Mouse (Mus musculus): Measurements from ENCODE around the gene Dqx1. TPM values are rescaled to one million over a fixed set of nuclear protein-coding genes. Genes with fewer than 3 reads are reported as not detected.

Dqx1 gene
- 0.19 and 0.33 TPM in 2 replicates for polyA plus RNA-seq (2015; fragmentation: Nextera tagmentation; extraction: Ambion mirVana)

GRCm38 (mm10) chr6:83057790-83058189 lies at the start of gene Dqx1:
Dqx1 (plus strand) TSS chr6:83057844.

GRCm38 (mm10) chr6:83033249-83034185 lies 24.1 kb upstream of the Dqx1 start, which contains the start of the genes Dok1 and Loxl3:
Dok1 (minus strand) TSS chr6:83033471.
Loxl3 (plus strand) TSS chr6:83034173.

GRCm38 (mm10) chr6:83054074-83054851 lies 3.4 kb upstream of the Dqx1 start, which contains the start of gene Aup1:
Aup1 (plus strand) TSS chr6:83054521.

GRCm38 (mm10) chr6:83054871-83055431 lies 2.7 kb upstream of the Dqx1 start, which contains the start of gene Htra2:
Htra2 (minus strand) TSS chr6:83055273.

GRCm38 (mm10) chr6:83070247-83070310 lies 12.4 kb downstream of the Dqx1 start, which contains the start of gene Tlx2:
Tlx2 (minus strand) TSS chr6:83070293.

GRCm38 (mm10) chr6:83077630-83078323 lies 20.1 kb downstream of the Dqx1 start, which contains the start of gene Pcgf1:
Pcgf1 (plus strand) TSS chr6:83077869.

GRCm38 (mm10) chr6:83086121-83087035 lies 28.7 kb downstream of the Dqx1 start, which contains the start of gene Lbx2:
Lbx2 (plus strand) TSS chr6:83086367.

GRCm38 (mm10) chr6:83101316-83101687 lies 43.7 kb downstream of the Dqx1 start, which contains the start of the genes Ccdc142 and Gm42688:
Ccdc142 (plus strand) TSS chr6:83101601.
Gm42688 (plus strand) TSS chr6:83101617.

GRCm38 (mm10) chr6:83108762-83109668 lies 51.4 kb downstream of the Dqx1 start, which contains the start of gene Mrpl53:
Mrpl53 (plus strand) TSS chr6:83109040.

GRCm38 (mm10) chr6:83115011-83115671 lies 57.5 kb downstream of the Dqx1 start, which contains the start of gene Mogs:
Mogs (plus strand) TSS chr6:83115496.

MicroRNAs within 50 kb of the gene (microRNA counts, 519-probe panel; counts per million panel counts)
- 40.5 counts per million for microRNA mmu-miR-3470a+mmu-miR-3470b

Small RNA genes within 50 kb of the gene (microRNA-seq; reads per million reads assigned to microRNA genes)
- gene Mir3470a (not detected), gene Mir7040 (not detected)

Other genes starting within 250 kb of the Dqx1 start
- 21.0 and 21.4 TPM in 2 replicates for gene Sema4f, start 118.1 kb upstream of the Dqx1 start, polyA plus RNA-seq (2015; fragmentation: Nextera tagmentation; extraction: Ambion mirVana)
- gene M1ap, start 110.9 kb upstream of the Dqx1 start, polyA plus RNA-seq (2015; fragmentation: Nextera tagmentation; extraction: Ambion mirVana): 0.10 TPM in 1 of 2 replicates, not detected in the other
- 3.8 and 4.3 TPM in 2 replicates for gene Dok1, start 24.4 kb upstream of the Dqx1 start, polyA plus RNA-seq (2015; fragmentation: Nextera tagmentation; extraction: Ambion mirVana)
- 4.6 and 7.2 TPM in 2 replicates for gene Loxl3, start 23.7 kb upstream of the Dqx1 start, polyA plus RNA-seq (2015; fragmentation: Nextera tagmentation; extraction: Ambion mirVana)
- gene Aup1, start 3.3 kb upstream of the Dqx1 start, polyA plus RNA-seq (2015; fragmentation: Nextera tagmentation; extraction: Ambion mirVana): 144 and 154 TPM in 2 replicates
- gene Htra2, start 2.6 kb upstream of the Dqx1 start, polyA plus RNA-seq (2015; fragmentation: Nextera tagmentation; extraction: Ambion mirVana): 89.7 and 95.1 TPM in 2 replicates
- gene Tlx2, start 12.4 kb downstream of the Dqx1 start, polyA plus RNA-seq (2015; fragmentation: Nextera tagmentation; extraction: Ambion mirVana): 1.5 TPM in 1 of 2 replicates, not detected in the other
- 34.3 and 37.8 TPM in 2 replicates for gene Pcgf1, start 20.0 kb downstream of the Dqx1 start, polyA plus RNA-seq (2015; fragmentation: Nextera tagmentation; extraction: Ambion mirVana)
- not detected in 2 replicates for gene Lbx2, start 28.5 kb downstream of the Dqx1 start, polyA plus RNA-seq (2015; fragmentation: Nextera tagmentation; extraction: Ambion mirVana)
- gene Ccdc142, start 43.8 kb downstream of the Dqx1 start, polyA plus RNA-seq (2015; fragmentation: Nextera tagmentation; extraction: Ambion mirVana): 4.3 and 7.1 TPM in 2 replicates
- gene Gm42688, start 43.8 kb downstream of the Dqx1 start, polyA plus RNA-seq (2015; fragmentation: Nextera tagmentation; extraction: Ambion mirVana): 4.7 and 5.3 TPM in 2 replicates
- 129 and 139 TPM in 2 replicates for gene Mrpl53, start 51.2 kb downstream of the Dqx1 start, polyA plus RNA-seq (2015; fragmentation: Nextera tagmentation; extraction: Ambion mirVana)
- gene Mogs, start 57.7 kb downstream of the Dqx1 start, polyA plus RNA-seq (2015; fragmentation: Nextera tagmentation; extraction: Ambion mirVana): 23.1 and 24.7 TPM in 2 replicates
- 82.3 and 104 TPM in 2 replicates for gene Wbp1, start 63.7 kb downstream of the Dqx1 start, polyA plus RNA-seq (2015; fragmentation: Nextera tagmentation; extraction: Ambion mirVana)
- 13.1 and 14.2 TPM in 2 replicates for gene Ino80b, start 67.6 kb downstream of the Dqx1 start, polyA plus RNA-seq (2015; fragmentation: Nextera tagmentation; extraction: Ambion mirVana)
- gene Rtkn, start 77.6 kb downstream of the Dqx1 start, polyA plus RNA-seq (2015; fragmentation: Nextera tagmentation; extraction: Ambion mirVana): 21.9 and 25.3 TPM in 2 replicates
- 22.2 and 23.0 TPM in 2 replicates for gene Wdr54, start 98.6 kb downstream of the Dqx1 start, polyA plus RNA-seq (2015; fragmentation: Nextera tagmentation; extraction: Ambion mirVana)
- gene 1700003E16Rik, start 98.6 kb downstream of the Dqx1 start, polyA plus RNA-seq (2015; fragmentation: Nextera tagmentation; extraction: Ambion mirVana): 13.4 and 14.9 TPM in 2 replicates
- gene Dctn1, start 108.1 kb downstream of the Dqx1 start, polyA plus RNA-seq (2015; fragmentation: Nextera tagmentation; extraction: Ambion mirVana): 129 and 141 TPM in 2 replicates
- gene Slc4a5, start 162.0 kb downstream of the Dqx1 start, polyA plus RNA-seq (2015; fragmentation: Nextera tagmentation; extraction: Ambion mirVana): 0.19 and 0.31 TPM in 2 replicates

Data from neural tube, postnatal 0 days (tissue).